Mouse (Mus musculus): ENCODE results near the gene Iqgap1. TPM values are rescaled to one million over a fixed set of nuclear protein-coding genes. Genes with fewer than 3 reads are reported as not detected.
"Not testable (repeated sequence)": the region's sequence is repeated elsewhere in the genome, so short reads cannot be mapped to it uniquely, and the experiment has no call there.

Gene Iqgap1
- polyA plus RNA-seq, 1 experiment = 222 TPM

GRCm38 (mm10) chr7:80749624-80750023 lies 76.2 kb downstream of the Iqgap1 start:
- TF ChIP-seq CTCF (IDR thresholded peaks at IDR 0.05; ENCODE audit: low read depth, low read length) (no peak), POLR2A (IDR thresholded peaks at IDR 0.05; ENCODE audit: insufficient read depth, low read length) (no peak), EP300 (IDR thresholded peaks at IDR 0.05; ENCODE audit: insufficient read depth, low read depth, low read length) (no peak)
- Histone ChIP-seq H3K4me3 (ENCODE audit: low read depth, low read length) (no peak overlapping the region), H3K9me3 (replicated peaks; ENCODE audit: control insufficient read depth, insufficient read depth, low read length, poor library complexity, severe bottlenecking) (0 out of 2 replicates have a peak, but pooled peaks cover 3% of the 10 kb centered on the region), H3K36me3 (ENCODE audit: control insufficient read depth, insufficient read depth, low read length, poor library complexity, severe bottlenecking) (peaks cover 14% of the 10 kb centered on the region; the same call in 1 of the 2 replicates), H3K27me3 (ENCODE audit: control insufficient read depth, insufficient read depth, low read length, poor library complexity, severe bottlenecking) (no peaks in the 10 kb centered on the region), H3K4me1 (ENCODE audit: control insufficient read depth, insufficient read depth, low read length) (no peaks in the 10 kb centered on the region), H3K27ac (ENCODE audit: insufficient read depth, low read length) (no peak overlapping the region), H3K9ac (ENCODE audit: low read depth, poor library complexity, severe bottlenecking) (no peak overlapping the region)

DNA sequence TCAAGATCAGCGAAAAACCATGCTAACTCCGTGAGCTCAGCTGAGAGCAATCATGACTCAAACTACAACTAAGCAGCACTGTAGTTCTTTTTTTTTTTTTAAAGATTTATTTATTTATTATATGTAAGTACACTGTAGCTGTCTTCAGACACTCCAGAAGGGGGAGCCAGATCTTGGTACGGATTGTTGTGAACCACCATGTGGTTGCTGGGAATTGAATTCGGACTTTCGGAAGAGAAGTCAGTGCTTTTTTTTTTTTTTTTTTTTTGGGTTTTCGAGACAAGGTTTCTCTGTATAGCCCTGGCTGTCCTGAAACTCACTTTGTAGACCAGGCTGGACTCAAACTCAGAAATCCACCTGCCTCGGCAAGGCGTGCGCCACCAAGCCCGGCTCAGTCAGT lies 76.7 kb downstream of the Iqgap1 start:
- peaks cover 17% of the 10 kb centered on the region for H3K36me3 ChIP-seq (ENCODE audit: control insufficient read depth, insufficient read depth, low read length, poor library complexity, severe bottlenecking)
- not testable (repeated sequence) for H3K9me3 ChIP-seq (replicated peaks; ENCODE audit: control insufficient read depth, insufficient read depth, low read length, poor library complexity, severe bottlenecking); H3K4me1 ChIP-seq (ENCODE audit: control insufficient read depth, insufficient read depth, low read length); H3K9ac ChIP-seq (ENCODE audit: low read depth, poor library complexity, severe bottlenecking); H3K27me3 ChIP-seq (ENCODE audit: control insufficient read depth, insufficient read depth, low read length, poor library complexity, severe bottlenecking); H3K4me3 ChIP-seq (ENCODE audit: low read depth, low read length); H3K27ac ChIP-seq (ENCODE audit: insufficient read depth, low read length)

DNA sequence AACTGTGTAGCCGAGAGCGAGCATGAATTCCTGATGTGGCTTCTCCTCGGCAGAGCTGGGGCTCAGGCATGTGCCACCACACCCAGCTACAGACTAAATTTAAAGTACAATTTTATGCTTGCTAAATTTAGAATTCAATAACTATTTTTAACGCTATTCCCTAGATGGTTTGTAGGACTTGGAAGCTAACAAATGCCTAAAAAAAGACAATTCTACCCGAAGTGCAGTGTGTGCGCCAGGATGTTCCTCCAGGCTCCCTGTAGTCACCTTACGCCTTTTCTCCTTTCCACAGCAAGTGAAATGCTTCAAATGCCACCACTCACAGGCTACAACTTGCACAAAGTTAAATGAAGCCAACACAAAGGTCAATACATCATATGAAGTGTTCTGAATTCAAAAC lies 78.4 kb downstream of the Iqgap1 start:
- Histone ChIP-seq H3K4me3 (ENCODE audit: low read depth, low read length) (no peak overlapping the region), H3K27me3 (ENCODE audit: control insufficient read depth, insufficient read depth, low read length, poor library complexity, severe bottlenecking) (no peaks in the 10 kb centered on the region), H3K9ac (ENCODE audit: low read depth, poor library complexity, severe bottlenecking) (no peak overlapping the region), H3K27ac (ENCODE audit: insufficient read depth, low read length) (no peak overlapping the region), H3K4me1 (ENCODE audit: control insufficient read depth, insufficient read depth, low read length) (no peaks in the 10 kb centered on the region), H3K9me3 (replicated peaks; ENCODE audit: control insufficient read depth, insufficient read depth, low read length, poor library complexity, severe bottlenecking) (0 out of 2 replicates have a peak, but pooled peaks cover 3% of the 10 kb centered on the region), H3K36me3 (ENCODE audit: control insufficient read depth, insufficient read depth, low read length, poor library complexity, severe bottlenecking) (peaks cover 31% of the 10 kb centered on the region)
- no peak for TF ChIP-seq POLR2A (IDR thresholded peaks at IDR 0.05; ENCODE audit: insufficient read depth, low read length)

- no peaks in the 10 kb centered on the region for H3K4me1 ChIP-seq (ENCODE audit: control insufficient read depth, insufficient read depth, low read length)
- H3K27me3 ChIP-seq (ENCODE audit: control insufficient read depth, insufficient read depth, low read length, poor library complexity, severe bottlenecking) = no peaks in the 10 kb centered on the region
- no peak overlapping the region for H3K9ac ChIP-seq (ENCODE audit: low read depth, poor library complexity, severe bottlenecking)
- H3K27ac ChIP-seq (ENCODE audit: insufficient read depth, low read length) = peak overlapping the region; percentile 27
- peaks cover 29% of the 10 kb centered on the region for H3K36me3 ChIP-seq (ENCODE audit: control insufficient read depth, insufficient read depth, low read length, poor library complexity, severe bottlenecking)
- H3K4me3 ChIP-seq (ENCODE audit: low read depth, low read length) = no peak overlapping the region
- TF ChIP-seq CTCF (IDR thresholded peaks at IDR 0.05; ENCODE audit: low read depth, low read length) = no peak
- no peak for TF ChIP-seq POLR2A (IDR thresholded peaks at IDR 0.05; ENCODE audit: insufficient read depth, low read length)
- TF ChIP-seq EP300 (IDR thresholded peaks at IDR 0.05; ENCODE audit: insufficient read depth, low read depth, low read length) = peak; percentile 98
- 0 out of 2 replicates have a peak, but pooled peaks cover 3% of the 10 kb centered on the region for H3K9me3 ChIP-seq (replicated peaks; ENCODE audit: control insufficient read depth, insufficient read depth, low read length, poor library complexity, severe bottlenecking)
These were observed 79.5 kb downstream of the Iqgap1 start for GRCm38 (mm10) chr7:80746166-80746761.

DNA sequence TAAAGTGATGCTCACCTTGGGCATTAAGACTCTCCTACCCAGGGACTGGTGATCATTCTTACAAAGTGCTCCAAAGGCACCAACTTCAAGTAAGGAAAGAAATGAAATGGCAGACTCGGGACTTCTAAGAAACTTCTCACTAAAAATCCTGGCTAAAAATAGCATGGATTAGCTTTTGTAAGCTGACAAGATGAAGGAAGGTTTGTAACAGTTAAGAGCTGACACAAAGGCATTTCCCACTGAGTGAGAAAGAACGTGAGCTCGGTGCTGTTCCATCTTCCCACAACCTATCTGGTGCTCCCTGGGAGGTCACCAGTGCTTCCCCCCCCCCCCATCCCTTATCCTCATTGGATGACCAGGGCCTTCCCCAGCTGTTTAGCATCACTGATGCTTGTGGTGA lies 80.0 kb downstream of the Iqgap1 start:
- Histone ChIP-seq H3K4me1 (ENCODE audit: control insufficient read depth, insufficient read depth, low read length) (no peaks in the 10 kb centered on the region), H3K4me3 (ENCODE audit: low read depth, low read length) (no peak overlapping the region), H3K9ac (ENCODE audit: low read depth, poor library complexity, severe bottlenecking) (no peak overlapping the region), H3K9me3 (replicated peaks; ENCODE audit: control insufficient read depth, insufficient read depth, low read length, poor library complexity, severe bottlenecking) (0 out of 2 replicates have a peak, but pooled peaks cover 3% of the 10 kb centered on the region), H3K27me3 (ENCODE audit: control insufficient read depth, insufficient read depth, low read length, poor library complexity, severe bottlenecking) (no peaks in the 10 kb centered on the region), H3K36me3 (ENCODE audit: control insufficient read depth, insufficient read depth, low read length, poor library complexity, severe bottlenecking) (peaks cover 29% of the 10 kb centered on the region), H3K27ac (ENCODE audit: insufficient read depth, low read length) (peak overlapping the region; percentile 27)
- TF ChIP-seq POLR2A (IDR thresholded peaks at IDR 0.05; ENCODE audit: insufficient read depth, low read length) (no peak), EP300 (IDR thresholded peaks at IDR 0.05; ENCODE audit: insufficient read depth, low read depth, low read length) (no peak), CTCF (IDR thresholded peaks at IDR 0.05; ENCODE audit: low read depth, low read length) (no peak)

DNA sequence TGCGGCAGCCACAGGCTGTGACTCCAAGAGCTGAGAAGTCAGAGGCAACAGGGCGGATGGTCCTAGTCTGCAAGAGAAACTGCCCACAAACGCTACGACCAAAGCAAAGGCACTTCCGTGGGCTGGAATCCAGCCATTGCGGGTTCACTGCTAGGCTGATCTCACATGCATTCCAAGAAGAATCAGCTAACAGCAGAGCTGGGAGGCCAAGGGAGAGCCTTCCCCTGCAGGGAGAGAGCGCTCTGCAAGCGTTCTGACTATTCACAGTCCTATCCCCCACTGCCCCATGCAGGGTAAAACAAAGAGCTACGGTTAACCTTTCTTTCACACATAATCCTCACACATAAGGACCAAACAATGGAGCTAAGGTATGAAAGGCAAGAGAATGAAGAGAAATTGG lies 80.5 kb downstream of the Iqgap1 start:
- no peak overlapping the region for H3K4me3 ChIP-seq (ENCODE audit: low read depth, low read length)
- H3K9ac ChIP-seq (ENCODE audit: low read depth, poor library complexity, severe bottlenecking) = no peak overlapping the region
- no peaks in the 10 kb centered on the region for H3K4me1 ChIP-seq (ENCODE audit: control insufficient read depth, insufficient read depth, low read length)
- peak overlapping the region; percentile 5; the same call in 1 of the 2 replicates for H3K27ac ChIP-seq (ENCODE audit: insufficient read depth, low read length)
- 0 out of 2 replicates have a peak, but pooled peaks cover 3% of the 10 kb centered on the region for H3K9me3 ChIP-seq (replicated peaks; ENCODE audit: control insufficient read depth, insufficient read depth, low read length, poor library complexity, severe bottlenecking)
- H3K36me3 ChIP-seq (ENCODE audit: control insufficient read depth, insufficient read depth, low read length, poor library complexity, severe bottlenecking) = peaks cover 29% of the 10 kb centered on the region
- H3K27me3 ChIP-seq (ENCODE audit: control insufficient read depth, insufficient read depth, low read length, poor library complexity, severe bottlenecking) = no peaks in the 10 kb centered on the region
- TF ChIP-seq EP300 (IDR thresholded peaks at IDR 0.05; ENCODE audit: insufficient read depth, low read depth, low read length) (peak; percentile 97), CTCF (IDR thresholded peaks at IDR 0.05; ENCODE audit: low read depth, low read length) (no peak)
